Mouse (Mus musculus) layer of hippocampus, postnatal 25 days (tissue): ENCODE measurements around the gene Sh2d6. TPM values are rescaled to one million over a fixed set of nuclear protein-coding genes. Genes with fewer than 3 reads are reported as not detected.

ENCODE experiments used
- DNase-seq, 2 experiments: peaks; one replicate each; pipeline ENCODE4 v3.0.0; 2022; ENCODE audit warnings: mixed read lengths in 2 of 2, low spot score in 1 of 2; ENCODE audit errors: extremely low spot score in 1 of 2
- total RNA-seq, 2 experiments: library from RNA; stranded (reverse); gene quantifications; 2 replicates each; pipeline ENCODE4 v1.2.3; 2021

Gene Sh2d6
- total RNA-seq, 2 experiments from 2014 or later: 0.62 to 1.3 TPM

DNA sequence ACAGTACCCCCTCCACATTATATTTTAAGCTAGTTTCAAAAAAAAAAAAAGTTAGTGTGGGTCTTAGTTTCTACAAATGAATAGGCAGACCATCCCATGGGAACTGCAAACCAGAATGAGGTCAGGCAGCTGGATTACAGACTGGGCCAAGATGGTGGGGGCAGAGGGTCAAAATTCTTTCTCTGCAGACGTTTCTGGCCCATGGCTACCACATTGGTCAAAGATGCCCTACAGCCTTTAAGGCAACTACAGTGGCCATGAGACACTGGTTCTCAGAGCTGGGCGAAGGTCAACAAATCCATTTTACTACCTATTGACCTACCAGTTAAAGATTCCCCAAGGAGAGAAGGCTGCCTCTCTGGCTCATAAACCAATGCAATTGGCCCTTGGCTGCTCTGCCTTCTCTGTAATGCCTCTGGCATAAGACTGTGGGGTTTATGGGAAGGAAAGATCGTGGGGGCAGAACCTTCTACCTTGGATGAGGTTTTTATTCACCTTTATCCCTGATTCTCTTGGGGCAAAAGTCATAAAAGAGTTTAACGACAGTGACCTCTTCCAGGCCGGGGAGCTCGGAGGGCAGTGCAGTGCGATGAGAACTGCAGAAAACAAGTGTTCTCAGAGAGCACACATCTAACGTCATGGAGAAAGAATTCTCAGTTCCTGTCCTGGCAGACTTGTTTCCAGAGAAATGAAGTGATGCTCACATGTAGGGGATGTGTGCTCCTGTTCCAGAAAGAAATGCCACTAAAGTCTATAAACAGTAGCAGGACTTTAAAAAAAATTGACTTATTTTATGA lies 55.9 kb downstream of the Sh2d6 start:
- no peak for DNase-seq

Other genes starting within 250 kb of the Sh2d6 start
- gene Sftpb, start 217.1 kb downstream of the Sh2d6 start, total RNA-seq: not detected
- gene Usp39, start 176.5 kb downstream of the Sh2d6 start, total RNA-seq: 10 to 100 TPM; 31.4 to 36.4 TPM
- 10 to 100 TPM; 13.1 to 15.8 TPM for gene 0610030E20Rik, start 174.4 kb downstream of the Sh2d6 start, total RNA-seq
- gene Tmem150a, start 166.3 kb downstream of the Sh2d6 start, total RNA-seq: 10 to 100 TPM in 1 of 2 experiments, 1 to 10 TPM in 1; 8.5 to 11.9 TPM
- gene Rnf181, start 154.8 kb downstream of the Sh2d6 start, total RNA-seq: 10 to 100 TPM; 75.9 to 83.5 TPM
- 1 to 10 TPM; 3.9 to 4.6 TPM for gene Vamp5, start 141.2 kb downstream of the Sh2d6 start, total RNA-seq
- 10 to 100 TPM; 14.3 to 16.2 TPM for gene Vamp8, start 131.0 kb downstream of the Sh2d6 start, total RNA-seq
- gene Ggcx, start 107.4 kb downstream of the Sh2d6 start, total RNA-seq: 10 to 100 TPM; 19.8 to 22.4 TPM
- gene Mat2a, start 82.1 kb downstream of the Sh2d6 start, total RNA-seq: 100 to 1,000 TPM; 155 to 171 TPM
- 1 to 10 TPM; 3.5 to 4.0 TPM for gene Capg, start 22.7 kb upstream of the Sh2d6 start, total RNA-seq
- 10 to 100 TPM; 22.0 to 23.4 TPM for gene Elmod3, start 76.7 kb upstream of the Sh2d6 start, total RNA-seq
- 10 to 100 TPM; 57.8 to 58.7 TPM for gene Retsat, start 76.8 kb upstream of the Sh2d6 start, total RNA-seq
- 10 to 100 TPM; 80.3 to 85.0 TPM for gene Tgoln1, start 95.3 kb upstream of the Sh2d6 start, total RNA-seq